Mouse (Mus musculus) kidney, postnatal 14 days (tissue): ENCODE results near the gene Taar7d.
"Not testable (repeated sequence)": the region's sequence is repeated elsewhere in the genome, so short reads cannot be mapped to it uniquely, and the experiment has no call there.

ENCODE experiments used
- DNase-seq: peaks from one replicate; pipeline ENCODE4 v3.0.0; 2022; ENCODE audit warnings: mixed read lengths

Taar7d gene

GRCm38 (mm10) chr10:24026922-24027321, at the start of gene Taar7d:
TSS of gene Taar7d (plus strand) at chr10:24027222.
- DNase-seq: no peak

GRCm38 (mm10) chr10:23977958-23978357, 49.1 kb upstream of the Taar7d start:
- DNase-seq: no peak

DNA sequence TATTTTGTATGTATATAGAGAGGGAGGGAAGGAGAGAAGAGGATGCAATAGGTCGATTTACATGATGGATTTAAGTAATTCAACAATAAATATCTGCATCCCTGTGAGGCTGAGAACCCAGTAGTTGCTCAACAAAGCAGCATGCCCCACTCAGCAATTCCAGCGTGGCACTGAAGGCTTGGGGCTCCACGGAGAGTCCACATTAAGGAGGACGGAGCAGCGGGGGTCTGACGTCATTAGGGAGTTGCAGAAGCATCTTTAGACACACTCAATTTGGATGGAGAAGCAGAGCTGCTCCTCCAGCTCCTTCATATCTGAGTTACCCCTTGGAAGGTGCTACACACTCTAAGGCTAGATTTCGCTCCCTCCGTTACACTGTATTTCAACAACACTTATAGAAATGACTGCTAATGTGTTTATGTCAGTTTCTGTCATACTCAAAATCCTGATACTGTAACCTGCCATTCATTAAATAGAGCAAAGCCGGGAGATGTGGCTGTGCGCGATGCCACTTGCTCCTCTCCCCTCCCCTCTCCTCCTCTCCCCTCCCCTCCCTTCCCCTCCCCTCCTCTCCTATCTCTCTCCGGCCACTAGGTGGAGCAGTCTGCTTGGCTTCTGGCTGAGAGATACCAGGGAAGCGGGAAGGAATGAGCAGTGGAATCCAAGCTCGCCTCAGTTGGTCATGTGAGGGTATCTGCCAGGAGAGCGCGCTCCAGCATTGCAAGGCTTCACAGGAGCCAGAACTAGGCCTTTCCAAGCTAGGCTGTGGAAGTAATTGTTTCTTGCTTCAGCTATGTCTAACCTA, 47.9 kb upstream of the Taar7d start:
- DNase-seq: peak; percentile 83

- DNase-seq: no peak
Observed at GRCm38 (mm10) chr10:23985546-23985945, 41.5 kb upstream of the Taar7d start, which contains the start of gene Taar6. TSS of gene Taar6 (minus strand) at chr10:23985646.

DNA sequence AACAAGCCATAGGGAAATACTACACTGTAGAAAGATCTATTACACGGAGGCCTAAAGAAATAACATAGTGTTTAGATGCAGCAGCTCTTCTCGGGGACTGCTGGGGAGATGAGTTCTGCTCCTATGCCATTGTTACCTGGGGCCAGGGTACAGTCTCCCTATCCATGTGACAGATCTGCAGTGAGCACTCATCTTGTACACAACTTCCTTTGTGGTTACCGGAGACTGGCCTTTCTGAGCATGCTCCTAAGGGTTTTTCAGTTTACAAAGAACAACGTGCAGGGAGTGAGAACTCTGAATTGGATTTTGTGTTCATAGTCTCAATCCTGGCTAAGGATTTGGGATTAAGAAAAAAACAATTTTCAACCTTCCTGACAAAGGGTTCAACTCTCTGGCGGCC, 40.6 kb upstream of the Taar7d start:
- no peak for DNase-seq

DNA sequence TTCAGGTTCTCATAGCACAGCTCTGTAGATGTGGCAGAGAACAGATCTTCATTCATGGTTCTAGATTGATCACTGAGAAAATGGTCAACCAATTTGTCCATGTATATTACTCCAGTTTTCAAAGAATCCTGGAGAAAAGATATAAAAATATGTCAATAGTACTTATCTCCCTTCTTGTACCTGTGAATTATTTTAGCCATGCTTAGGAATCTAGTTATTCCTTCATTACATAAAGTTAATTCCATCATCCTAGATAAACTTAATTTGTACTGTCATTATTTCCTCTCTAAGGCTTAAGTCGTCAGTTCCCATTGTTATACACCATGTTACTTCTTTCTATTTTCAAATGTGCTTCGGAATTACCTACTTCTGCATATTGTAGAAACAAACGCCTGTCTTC, 33.6 kb upstream of the Taar7d start, which contains the start of gene Taar7a:
Gene Taar7a (minus strand): TSS at position 101 of the 400 bp plus-strand sequence.
- no peak for DNase-seq

GRCm38 (mm10) chr10:23999639-24000038, 27.4 kb upstream of the Taar7d start, which contains the start of gene Taar7b:
TSS of gene Taar7b (plus strand) at chr10:23999939.
- DNase-seq: no peak

DNA sequence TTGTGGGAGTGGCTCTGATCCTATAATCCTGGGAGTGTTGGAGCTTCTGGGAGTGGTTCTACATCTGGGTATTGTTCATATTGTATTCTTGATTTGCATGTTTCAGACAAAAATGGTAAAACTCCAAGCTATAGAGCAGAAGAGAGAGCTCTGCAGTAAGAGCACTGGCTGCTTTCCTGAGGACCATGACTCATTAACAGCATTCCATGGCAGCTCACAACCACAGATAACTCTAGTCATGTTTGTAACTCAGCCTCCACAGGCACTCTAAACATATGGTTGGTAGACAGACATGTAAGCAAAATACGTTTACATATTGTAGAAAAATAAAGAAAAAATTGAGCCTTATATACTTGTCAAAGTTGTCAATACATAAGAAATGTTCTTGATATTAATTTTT, 20.6 kb upstream of the Taar7d start:
- DNase-seq: no peak

- no peak for DNase-seq
Observed at GRCm38 (mm10) chr10:24007034-24007433, 20.0 kb upstream of the Taar7d start.

- DNase-seq: no peak
Observed at GRCm38 (mm10) chr10:24008143-24008542, 18.9 kb upstream of the Taar7d start.

GRCm38 (mm10) chr10:24031347-24031746, 4.3 kb downstream of the Taar7d start:
- DNase-seq: no peak

DNA sequence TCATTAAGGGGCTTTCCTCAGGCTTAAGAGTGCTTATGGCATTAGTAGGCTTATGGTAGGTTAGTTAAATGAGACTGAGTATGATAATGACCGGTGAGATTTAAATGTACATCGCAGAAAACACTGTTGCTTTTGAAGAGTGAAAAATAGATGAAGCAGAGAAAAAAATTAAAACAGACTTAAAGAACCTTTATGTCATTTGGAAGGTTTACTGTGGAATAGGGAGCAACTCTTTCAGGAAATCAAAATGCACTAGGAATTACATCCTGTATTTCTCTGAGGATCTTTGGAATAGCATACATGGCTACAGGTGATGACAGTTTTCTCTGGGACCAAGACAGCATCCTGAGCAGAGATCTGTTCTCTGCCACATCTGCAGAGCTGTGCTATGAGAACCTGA, 10.3 kb downstream of the Taar7d start, which contains the start of gene Taar7e:
Gene Taar7e (plus strand): TSS at position 301 of the 400 bp plus-strand sequence.
- DNase-seq: no peak

DNA sequence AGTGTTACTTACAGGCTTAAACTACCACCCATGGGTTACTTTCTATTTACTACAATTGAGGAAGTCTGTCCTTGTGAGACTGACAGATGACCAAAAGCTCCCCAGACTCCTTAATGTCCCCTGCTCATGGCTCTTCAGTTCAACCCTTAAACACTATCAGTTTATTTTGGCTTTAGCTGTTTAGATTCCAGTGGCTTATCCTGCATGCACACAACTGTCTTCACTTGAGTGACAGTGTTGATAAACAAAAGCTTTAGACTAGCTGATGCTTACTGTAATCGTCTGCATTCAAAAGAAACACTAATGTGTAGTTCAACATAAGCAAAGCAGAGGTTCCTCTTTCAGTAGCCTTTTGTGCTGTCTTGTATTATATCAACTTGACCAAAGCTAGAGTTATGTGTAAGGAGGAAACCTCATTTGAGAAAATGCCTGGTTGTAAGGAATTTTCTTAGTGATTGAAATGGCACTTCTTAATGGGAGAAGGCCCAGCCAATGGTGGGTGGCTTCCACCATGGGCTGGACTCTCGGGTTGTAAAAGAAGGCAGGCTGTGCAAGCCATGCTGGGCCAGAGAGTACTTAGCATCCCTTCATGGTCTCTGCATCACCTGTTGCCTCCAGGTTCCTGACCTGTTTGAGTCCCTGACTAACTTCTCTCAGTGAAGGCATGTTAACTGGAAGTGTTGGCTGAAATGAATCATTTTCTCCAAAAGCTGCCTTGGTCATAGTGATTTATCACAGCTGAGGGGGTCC, 13.3 kb downstream of the Taar7d start:
- no peak for DNase-seq

- DNase-seq: no peak
Observed at GRCm38 (mm10) chr10:24049210-24049609, 22.2 kb downstream of the Taar7d start, which contains the start of gene Taar7f. TSS of gene Taar7f (plus strand) at chr10:24049510.

DNA sequence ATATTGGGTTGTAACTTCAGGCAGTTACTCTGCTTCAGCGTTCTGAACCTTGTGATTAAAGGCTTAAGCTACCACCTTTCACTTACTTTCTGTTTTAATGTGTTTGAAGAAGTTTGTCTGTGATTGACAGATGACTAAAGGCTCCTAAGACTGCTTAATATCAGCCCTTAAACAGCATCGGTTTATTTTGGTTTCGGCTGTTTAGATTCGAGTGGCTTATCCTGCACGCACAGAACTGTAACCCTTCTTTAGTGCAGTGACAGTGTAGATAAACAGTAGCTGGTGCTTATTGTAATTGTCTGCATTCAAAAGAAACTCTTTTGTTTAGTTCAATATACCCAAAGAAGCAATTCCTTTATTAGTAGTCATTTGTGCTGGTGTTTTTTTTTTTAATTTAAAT, 25.0 kb downstream of the Taar7d start:
- no peak for DNase-seq

DNA sequence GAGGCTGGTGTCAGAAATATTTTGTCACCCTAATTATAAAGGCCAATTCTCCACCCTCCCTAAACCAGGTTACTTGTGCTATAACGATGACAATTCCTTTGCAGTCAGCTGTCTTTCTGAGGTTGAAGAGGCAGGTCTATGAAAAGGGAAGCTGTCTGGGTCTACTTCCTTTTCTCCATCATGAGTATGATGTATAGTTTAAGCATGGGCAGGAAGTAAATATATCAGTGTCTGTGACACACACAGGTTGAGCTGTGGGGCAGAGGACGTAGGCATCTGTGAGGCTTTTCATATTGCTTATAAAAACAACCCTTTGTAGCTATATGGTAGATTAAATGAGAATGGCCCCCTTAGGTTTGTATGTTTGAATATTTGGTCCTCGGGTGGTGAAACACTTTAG, 32.0 kb downstream of the Taar7d start:
- no peak for DNase-seq

DNA sequence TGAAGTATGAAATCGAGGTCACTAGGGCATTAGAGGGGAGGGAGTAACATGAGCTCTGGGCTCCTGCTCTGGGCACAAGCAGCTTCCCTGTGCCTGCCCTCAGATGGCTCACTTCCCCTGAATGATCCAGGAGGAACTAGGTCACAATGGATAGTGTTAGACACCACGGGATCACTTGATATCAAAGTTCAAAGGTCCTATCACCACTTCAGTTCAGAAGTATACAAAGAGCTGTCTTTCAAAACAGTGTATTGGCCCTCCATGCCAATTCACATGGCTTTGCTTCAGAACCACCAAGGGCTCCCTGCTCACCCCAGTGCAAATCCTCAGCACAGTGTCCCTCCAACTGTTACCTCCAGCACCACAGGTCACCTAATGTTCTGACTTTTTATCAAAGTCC, 47.7 kb downstream of the Taar7d start:
- not testable (repeated sequence) for DNase-seq

GRCm38 (mm10) chr10:24076200-24076599, 49.2 kb downstream of the Taar7d start, which contains the start of gene Taar8a:
TSS of gene Taar8a (plus strand) at chr10:24076500.
- DNase-seq: not testable (repeated sequence)
